Mouse (Mus musculus): ENCODE measurements around the gene Frmd4b.

DNA sequence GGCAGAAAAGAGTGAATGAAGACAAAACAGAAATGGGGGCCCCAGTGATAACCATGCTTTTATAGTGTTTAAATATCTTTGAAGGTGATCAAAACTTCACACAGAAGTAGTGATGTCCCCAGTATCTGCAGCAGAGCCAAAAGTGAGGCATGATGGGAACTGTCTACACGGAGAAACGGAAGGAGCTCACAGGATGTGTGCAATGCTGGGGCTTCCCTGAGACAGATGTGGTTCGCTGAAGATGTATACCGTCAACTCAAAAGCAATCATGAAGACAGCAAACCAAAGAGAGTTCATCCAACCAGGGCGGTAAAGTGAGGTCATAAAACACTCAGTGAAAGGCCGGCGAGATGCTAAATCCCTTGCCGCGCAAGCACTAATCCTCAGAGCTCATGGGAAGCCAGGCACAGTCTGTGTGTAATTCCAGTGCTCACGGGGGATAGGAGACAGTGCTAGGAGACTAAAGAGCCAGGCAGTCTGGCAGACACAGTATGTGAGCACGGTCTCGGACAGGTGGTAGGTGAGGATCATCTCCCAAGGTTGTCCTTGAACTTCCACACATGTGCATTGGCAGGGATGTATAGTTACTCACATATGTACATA, 222.8 kb downstream of the Frmd4b start:
- TF ChIP-seq CTCF (IDR thresholded peaks at IDR 0.05; ENCODE audit: low read depth, low read length) (no peak), GATA1 (IDR thresholded peaks at IDR 0.05; ENCODE audit: borderline replicate concordance, low read length) (no peak), POLR2AphosphoS5 (IDR thresholded peaks at IDR 0.05; ENCODE audit: insufficient replicate concordance, low read depth, low read length) (no peak)
